Mouse (Mus musculus) central nervous system, embryonic 11.5 days (tissue): ENCODE results near the gene Angptl7. TPM values are rescaled to one million over a fixed set of nuclear protein-coding genes. Genes with fewer than 3 reads are reported as not detected.

Source experiments
- polyA plus RNA-seq: library from polyadenylated mRNA; depleted of rRNA; stranded (reverse); fragments of >200 nt; gene quantifications from 2 replicates; pipeline ENCODE4 v1.2.3, GENCODE M21; 2012; rRNA removed

The Angptl7 gene
- 0.08 and 0.30 TPM in 2 replicates for polyA plus RNA-seq

DNA sequence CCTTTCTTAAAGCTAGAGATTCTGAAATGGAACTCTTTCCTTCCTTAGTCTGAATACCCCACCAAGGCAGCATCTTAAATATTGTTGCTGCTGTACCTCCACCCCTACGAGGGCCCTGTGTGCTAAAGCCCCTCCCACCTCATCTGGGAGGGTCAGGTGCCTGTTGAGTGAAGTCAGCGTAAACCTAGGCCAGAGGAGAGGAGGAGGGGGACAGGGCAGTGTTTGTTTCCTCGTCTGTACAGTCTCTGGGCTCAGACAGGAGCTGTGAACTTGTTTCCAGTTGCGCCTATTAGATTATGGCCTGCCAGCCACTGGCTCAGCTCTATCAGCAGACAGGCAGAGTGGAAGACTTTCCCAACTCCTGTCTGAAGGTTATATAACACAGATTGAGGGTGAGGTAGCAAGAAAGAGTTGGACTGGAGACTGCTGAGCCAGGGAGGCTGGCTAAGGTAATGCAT lies at the start of gene Angptl7:
Gene Angptl7, minus strand, starts transcription at position 51 of the 458 bp plus-strand sequence.

DNA sequence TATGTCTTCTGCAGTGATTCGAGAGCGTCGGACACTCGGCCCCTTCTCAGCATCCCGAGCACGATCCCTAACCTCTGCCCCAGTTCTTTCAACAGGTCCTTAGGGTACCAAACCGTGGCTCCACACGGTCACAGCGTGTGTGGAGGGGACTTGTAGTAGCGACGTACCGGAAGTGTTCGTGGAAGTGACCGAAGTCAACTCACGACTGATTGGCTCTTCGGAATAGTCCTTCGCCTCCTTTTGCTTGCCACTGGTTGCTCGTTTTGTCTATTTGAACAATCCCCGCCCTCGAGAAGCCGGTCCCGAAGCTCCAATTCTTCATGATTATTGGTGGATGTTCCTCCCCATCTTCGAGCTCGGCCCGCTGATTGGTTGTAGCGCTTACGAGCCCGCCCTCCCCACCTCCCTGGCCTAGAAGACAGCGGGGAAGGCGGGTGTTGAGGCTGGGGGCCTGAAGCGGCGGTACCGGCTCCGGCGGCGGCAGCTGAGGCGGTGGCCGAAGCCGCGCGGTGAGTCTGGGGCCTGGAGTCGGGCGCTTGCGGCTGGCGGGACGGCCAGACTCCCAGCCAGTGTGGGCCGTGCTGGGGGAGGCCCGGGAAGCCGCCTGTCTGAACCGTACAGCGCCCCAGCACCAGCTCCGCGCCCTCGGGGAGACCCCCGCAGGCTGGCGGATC lies 51.9 kb downstream of the Angptl7 start, which contains the start of gene Mtor:
Gene Mtor, plus strand, starts transcription at position 433 of the 674 bp plus-strand sequence.

Other genes with a start within 250 kb of the Angptl7 start
- 3.4 and 6.2 TPM in 2 replicates for gene Disp3, start 212.5 kb downstream of the Angptl7 start, polyA plus RNA-seq
- gene Ubiad1, start 55.7 kb downstream of the Angptl7 start, polyA plus RNA-seq = 7.3 and 13.5 TPM in 2 replicates
- 23.6 and 26.5 TPM in 2 replicates for gene Mtor, start 51.8 kb downstream of the Angptl7 start, polyA plus RNA-seq
- gene Exosc10, start 58.0 kb upstream of the Angptl7 start, polyA plus RNA-seq = 62.2 and 62.3 TPM in 2 replicates
- 80.6 and 95.6 TPM in 2 replicates for gene Srm, start 91.0 kb upstream of the Angptl7 start, polyA plus RNA-seq
- gene Masp2, start 102.1 kb upstream of the Angptl7 start, polyA plus RNA-seq = 0.79 and 0.99 TPM in 2 replicates
- 866 and 932 TPM in 2 replicates for gene Tardbp, start 126.6 kb upstream of the Angptl7 start, polyA plus RNA-seq
- gene Gm572, start 142.9 kb upstream of the Angptl7 start, polyA plus RNA-seq = not detected in 2 replicates